Mouse (Mus musculus): Measurements from ENCODE around the gene Zfp511. TPM values are rescaled to one million over a fixed set of nuclear protein-coding genes. Genes with fewer than 3 reads are reported as not detected.
A peak's percentile ranks its signal among the peaks of the same experiment; 100 is the strongest.

Gene Zfp511
- polyA plus RNA-seq, 1 experiment from 2014 or later, result 56.2 TPM

- no peak overlapping the region for H3K27ac ChIP-seq
- no peak overlapping the region for H3K9ac ChIP-seq
- H3K27me3 ChIP-seq, result no peaks in the 10 kb centered on the region
- H3K4me2 ChIP-seq, result no peak overlapping the region
- H3K4me1 ChIP-seq, result no peaks in the 10 kb centered on the region
- H3K36me3 ChIP-seq (replicated peaks), result peaks cover 64% of the 10 kb centered on the region
- no peak overlapping the region for H3K4me3 ChIP-seq (replicated peaks)
- H3K9me3 ChIP-seq, result no peaks in the 10 kb centered on the region
- no peak for ATAC-seq (ENCODE audit: low FRiP score)
- WGBS, result 96% methylated on average over 9 of the region's 9 CpGs
Observed at GRCm38 (mm10) chr7:140007781-140008180, 28.4 kb upstream of the Zfp511 start.

GRCm38 (mm10) chr7:140011336-140011735, 24.9 kb upstream of the Zfp511 start:
- H3K27ac ChIP-seq, result no peak overlapping the region
- peaks cover 38% of the 10 kb centered on the region for H3K36me3 ChIP-seq (replicated peaks)

GRCm38 (mm10) chr7:140031771-140032170, 4.4 kb upstream of the Zfp511 start:
- Histone ChIP-seq H3K9ac (no peak overlapping the region), H3K36me3 (replicated peaks) (peaks cover 59% of the 10 kb centered on the region), H3K4me3 (replicated peaks) (no peak overlapping the region), H3K9me3 (no peaks in the 10 kb centered on the region), H3K4me1 (peaks cover 18% of the 10 kb centered on the region), H3K4me2 (no peak overlapping the region), H3K27me3 (no peaks in the 10 kb centered on the region), H3K27ac (no peak overlapping the region)
- no peak for ATAC-seq (ENCODE audit: low FRiP score)
- 96% methylated on average over 12 of the region's 12 CpGs for whole genome bisulfite sequencing

More at GRCm38 (mm10) chr7:140011336-140011735, 24.9 kb upstream of the Zfp511 start:
- no peaks in the 10 kb centered on the region for H3K9me3 ChIP-seq
- H3K4me3 ChIP-seq (replicated peaks), result no peak overlapping the region
- H3K4me2 ChIP-seq, result no peak overlapping the region
- H3K27me3 ChIP-seq, result no peaks in the 10 kb centered on the region
- ATAC-seq (ENCODE audit: low FRiP score), result no peak
- 95% methylated on average over 17 of the region's 17 CpGs for WGBS
- H3K9ac ChIP-seq, result no peak overlapping the region
- H3K4me1 ChIP-seq, result no peaks in the 10 kb centered on the region

- no peaks in the 10 kb centered on the region for H3K9me3 ChIP-seq
- H3K36me3 ChIP-seq (replicated peaks), result peaks cover 59% of the 10 kb centered on the region
- H3K4me3 ChIP-seq (replicated peaks), result no peak overlapping the region
- H3K27ac ChIP-seq, result no peak overlapping the region
- peaks cover 24% of the 10 kb centered on the region for H3K4me1 ChIP-seq
- WGBS, result 96% methylated on average over 10 of the region's 10 CpGs
- ATAC-seq (ENCODE audit: low FRiP score), result no peak
- H3K4me2 ChIP-seq, result no peak overlapping the region
- no peak overlapping the region for H3K9ac ChIP-seq
- 0 out of 2 replicates have a peak, but pooled peaks cover under 1% of the 10 kb centered on the region for H3K27me3 ChIP-seq
Observed at GRCm38 (mm10) chr7:140032366-140032765, 3.8 kb upstream of the Zfp511 start.

- ATAC-seq (ENCODE audit: low FRiP score), result no peak
- Histone ChIP-seq H3K27me3 (0 out of 2 replicates have a peak, but pooled peaks cover 4% of the 10 kb centered on the region), H3K4me1 (peaks cover 26% of the 10 kb centered on the region), H3K36me3 (replicated peaks) (peaks cover 54% of the 10 kb centered on the region), H3K4me3 (replicated peaks) (no peak overlapping the region), H3K4me2 (no peak overlapping the region), H3K9ac (no peak overlapping the region), H3K9me3 (no peaks in the 10 kb centered on the region), H3K27ac (no peak overlapping the region)
- 94% methylated on average over 9 of the region's 9 CpGs for WGBS
Observed at GRCm38 (mm10) chr7:140033386-140033785, 2.8 kb upstream of the Zfp511 start.

GRCm38 (mm10) chr7:140035456-140035855, 735 bp upstream of the Zfp511 start:
- H3K27ac ChIP-seq, result peak overlapping the region; percentile 92; the same call in 1 of the 2 replicates
- H3K4me3 ChIP-seq (replicated peaks), result peak overlapping the region; percentile 86
- no peak for ATAC-seq (ENCODE audit: low FRiP score)
- peak overlapping the region; percentile 88 for H3K4me2 ChIP-seq
- H3K27me3 ChIP-seq, result 0 out of 2 replicates have a peak, but pooled peaks cover 4% of the 10 kb centered on the region
- H3K4me1 ChIP-seq, result peaks cover 26% of the 10 kb centered on the region
- peak overlapping the region; percentile 80 for H3K9ac ChIP-seq
- H3K9me3 ChIP-seq, result no peaks in the 10 kb centered on the region
- H3K36me3 ChIP-seq (replicated peaks), result peaks cover 47% of the 10 kb centered on the region
- WGBS, result 24% methylated on average over 7 of the region's 7 CpGs

- Histone ChIP-seq H3K36me3 (replicated peaks) (peaks cover 39% of the 10 kb centered on the region), H3K9me3 (no peaks in the 10 kb centered on the region), H3K9ac (peak overlapping the region; percentile 80), H3K4me3 (replicated peaks) (peak overlapping the region; percentile 86), H3K4me2 (peak overlapping the region; percentile 88), H3K27me3 (0 out of 2 replicates have a peak, but pooled peaks cover 4% of the 10 kb centered on the region), H3K4me1 (peaks cover 26% of the 10 kb centered on the region), H3K27ac (no peak overlapping the region)
- 59% methylated on average over 3 of the region's 3 CpGs for WGBS
- ATAC-seq (ENCODE audit: low FRiP score), result no peak
Observed at GRCm38 (mm10) chr7:140037171-140037555, 972 bp downstream of the Zfp511 start.

GRCm38 (mm10) chr7:140042728-140043127, 6.5 kb downstream of the Zfp511 start:
- Histone ChIP-seq H3K4me2 (no peak overlapping the region), H3K4me3 (replicated peaks) (no peak overlapping the region), H3K9me3 (no peaks in the 10 kb centered on the region), H3K4me1 (peaks cover 4% of the 10 kb centered on the region; the same call in 1 of the 2 replicates), H3K9ac (no peak overlapping the region), H3K27me3 (peaks cover 45% of the 10 kb centered on the region), H3K27ac (no peak overlapping the region), H3K36me3 (replicated peaks) (peaks cover 22% of the 10 kb centered on the region)
- WGBS, result 65% methylated on average over 3 of the region's 3 CpGs
- ATAC-seq (ENCODE audit: low FRiP score), result no peak

GRCm38 (mm10) chr7:140045546-140045945, 9.4 kb downstream of the Zfp511 start:
- H3K36me3 ChIP-seq (replicated peaks), result peaks cover 8% of the 10 kb centered on the region
- peaks cover 26% of the 10 kb centered on the region for H3K4me1 ChIP-seq
- WGBS, result 81% methylated on average over 4 of the region's 4 CpGs
- no peak overlapping the region for H3K27ac ChIP-seq
- ATAC-seq (ENCODE audit: low FRiP score), result no peak
- H3K4me3 ChIP-seq (replicated peaks), result no peak overlapping the region
- H3K27me3 ChIP-seq, result peaks cover 73% of the 10 kb centered on the region
- H3K9me3 ChIP-seq, result no peaks in the 10 kb centered on the region
- H3K4me2 ChIP-seq, result no peak overlapping the region
- no peak overlapping the region for H3K9ac ChIP-seq

- no peaks in the 10 kb centered on the region for H3K9me3 ChIP-seq
- H3K36me3 ChIP-seq (replicated peaks), result no peaks in the 10 kb centered on the region
- peaks cover 26% of the 10 kb centered on the region for H3K4me1 ChIP-seq
- H3K4me2 ChIP-seq, result peak overlapping the region; percentile 63
- ATAC-seq (ENCODE audit: low FRiP score), result 0 out of 2 replicates have a peak, but pooled peaks have one; percentile 14
- peaks cover 90% of the 10 kb centered on the region for H3K27me3 ChIP-seq
- H3K9ac ChIP-seq, result 0 out of 2 replicates have a peak overlapping the region, but pooled peaks have one; percentile 26
- peak overlapping the region; percentile 41 for H3K4me3 ChIP-seq (replicated peaks)
- under 1% methylated on average over 33 of the region's 33 CpGs for WGBS
- no peak overlapping the region for H3K27ac ChIP-seq
Observed at GRCm38 (mm10) chr7:140047811-140048311, 11.7 kb downstream of the Zfp511 start.

GRCm38 (mm10) chr7:140048361-140049114, 12.3 kb downstream of the Zfp511 start, which contains the start of gene Msx3:
Msx3 (minus strand) TSS chr7:140049089.
- peaks cover 26% of the 10 kb centered on the region for H3K4me1 ChIP-seq
- peak within 1 kb of the TSS; percentile 63 for H3K4me2 ChIP-seq
- ATAC-seq (ENCODE audit: low FRiP score), result peak; percentile 39
- H3K27ac ChIP-seq, result no peak within 1 kb of the TSS
- peaks cover 96% of the 10 kb centered on the region for H3K27me3 ChIP-seq
- under 1% methylated on average over 55 of the region's 56 CpGs for WGBS
- no peaks in the 10 kb centered on the region for H3K9me3 ChIP-seq
- H3K36me3 ChIP-seq (replicated peaks), result no peaks in the 10 kb centered on the region
- peak within 1 kb of the TSS; percentile 41 for H3K4me3 ChIP-seq (replicated peaks)
- H3K9ac ChIP-seq, result peak within 1 kb of the TSS; percentile 33; the same call in 1 of the 2 replicates

- H3K4me3 ChIP-seq (replicated peaks), result peak overlapping the region; percentile 41
- no peak overlapping the region for H3K27ac ChIP-seq
- WGBS, result under 1% methylated on average over 34 of the region's 34 CpGs
- H3K4me2 ChIP-seq, result peak overlapping the region; percentile 63
- peak overlapping the region; percentile 33; the same call in 1 of the 2 replicates for H3K9ac ChIP-seq
- H3K27me3 ChIP-seq, result peaks cover 98% of the 10 kb centered on the region
- H3K4me1 ChIP-seq, result peaks cover 26% of the 10 kb centered on the region
- no peaks in the 10 kb centered on the region for H3K9me3 ChIP-seq
- no peaks in the 10 kb centered on the region for H3K36me3 ChIP-seq (replicated peaks)
- ATAC-seq (ENCODE audit: low FRiP score), result peak; percentile 75
Observed at GRCm38 (mm10) chr7:140049115-140049689, 13.0 kb downstream of the Zfp511 start.

All from forebrain, embryonic 12.5 days (tissue).